Mouse (Mus musculus) lung, postnatal 14 days (tissue): ENCODE data around the gene Nfix.

Experiments used
- DNase-seq: peaks from one replicate; pipeline ENCODE4 v3.0.0; 2021

The Nfix gene

GRCm38 (mm10) chr8:84709931-84710330 is 90.2 kb downstream of the Nfix start:
- no peak for DNase-seq

DNA sequence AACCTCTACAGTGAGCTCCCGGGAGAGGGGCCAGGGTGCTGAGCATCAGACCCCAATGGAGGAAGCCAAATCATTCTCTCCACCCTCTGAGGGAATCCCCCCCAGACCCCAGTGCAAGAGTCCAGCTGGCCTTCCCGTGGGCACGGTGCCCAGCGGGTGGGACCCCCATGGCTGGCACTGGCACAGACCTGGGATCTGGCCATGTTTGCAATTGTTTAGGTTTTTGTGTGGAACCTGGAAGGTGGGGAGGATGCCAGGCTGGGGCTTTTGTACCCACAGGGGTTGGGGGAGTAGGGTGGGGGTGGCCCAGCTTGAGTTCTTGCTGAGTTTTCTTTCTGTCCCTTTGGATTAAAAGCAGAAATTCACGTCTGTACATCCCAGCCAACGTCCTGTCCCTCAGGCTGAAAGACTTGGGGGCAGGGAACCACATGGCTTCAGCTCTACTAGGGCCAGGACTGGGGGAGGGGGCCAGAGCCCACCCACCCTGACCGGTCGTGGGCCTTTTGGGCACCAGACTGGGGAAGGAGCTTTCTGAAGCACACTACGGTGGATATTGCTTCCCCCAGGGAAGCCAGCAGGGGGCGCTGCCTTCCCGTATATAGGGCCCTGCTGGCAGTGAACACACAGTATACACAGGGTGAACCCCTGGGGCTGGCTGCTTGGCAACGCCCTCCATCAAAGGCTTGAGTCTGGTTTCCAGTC is 91.2 kb downstream of the Nfix start:
- DNase-seq = peak; percentile 91

DNA sequence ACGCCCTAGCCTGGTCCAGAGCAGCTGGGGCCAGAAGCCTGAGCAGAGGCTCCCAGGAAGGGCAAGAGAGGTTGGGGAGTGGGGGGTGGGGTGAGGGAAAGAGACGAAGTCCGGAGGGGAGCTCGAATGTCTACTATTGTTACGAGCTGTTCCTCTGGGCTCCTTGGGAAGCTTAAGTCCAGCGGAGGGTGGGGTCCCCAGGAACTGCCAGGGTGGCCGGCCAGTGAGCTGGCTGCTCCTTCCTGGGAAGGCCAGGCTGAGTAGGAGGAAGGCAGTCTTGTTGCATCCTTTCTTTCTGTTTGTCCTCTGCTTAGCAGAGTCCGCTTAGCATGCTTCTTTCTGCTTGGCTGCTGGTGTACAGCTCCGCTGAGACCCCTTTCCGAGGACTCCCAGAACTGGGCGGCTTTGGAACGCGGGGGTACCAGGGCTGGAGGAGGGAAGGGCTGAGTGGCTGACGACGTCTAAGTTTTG is 92.0 kb downstream of the Nfix start:
- peak; percentile 53 for DNase-seq

DNA sequence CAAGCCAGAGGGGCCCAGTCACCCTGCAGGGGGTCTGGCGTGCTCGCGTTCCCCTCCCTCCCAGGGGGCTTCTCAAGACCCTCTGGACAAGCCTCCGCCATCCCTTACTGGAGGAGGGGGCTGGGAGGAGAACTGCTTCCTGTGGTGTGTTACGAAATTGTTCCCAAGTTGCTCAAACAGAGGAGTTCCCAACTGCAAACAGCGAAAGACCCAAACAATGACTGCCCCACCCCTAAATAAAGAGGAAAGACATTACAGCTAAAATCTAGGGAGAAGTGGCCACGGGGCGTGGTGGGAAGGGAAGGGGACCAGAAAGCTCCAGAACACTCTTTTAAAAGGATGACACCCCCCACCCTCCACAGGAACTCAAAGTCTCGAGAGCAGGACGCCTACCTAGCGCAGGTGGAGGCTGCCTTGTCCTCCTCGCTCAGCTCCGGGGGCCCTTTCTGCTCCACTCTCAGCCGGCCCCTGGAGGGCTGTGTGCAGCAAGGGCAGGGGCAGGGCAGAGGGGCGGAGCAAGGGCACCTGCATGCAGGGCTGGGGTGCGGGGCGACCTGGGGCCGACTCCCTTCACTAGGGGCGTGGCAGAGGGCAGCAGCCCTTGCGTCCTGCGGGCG is 92.8 kb downstream of the Nfix start:
- DNase-seq = peak; percentile 78

DNA sequence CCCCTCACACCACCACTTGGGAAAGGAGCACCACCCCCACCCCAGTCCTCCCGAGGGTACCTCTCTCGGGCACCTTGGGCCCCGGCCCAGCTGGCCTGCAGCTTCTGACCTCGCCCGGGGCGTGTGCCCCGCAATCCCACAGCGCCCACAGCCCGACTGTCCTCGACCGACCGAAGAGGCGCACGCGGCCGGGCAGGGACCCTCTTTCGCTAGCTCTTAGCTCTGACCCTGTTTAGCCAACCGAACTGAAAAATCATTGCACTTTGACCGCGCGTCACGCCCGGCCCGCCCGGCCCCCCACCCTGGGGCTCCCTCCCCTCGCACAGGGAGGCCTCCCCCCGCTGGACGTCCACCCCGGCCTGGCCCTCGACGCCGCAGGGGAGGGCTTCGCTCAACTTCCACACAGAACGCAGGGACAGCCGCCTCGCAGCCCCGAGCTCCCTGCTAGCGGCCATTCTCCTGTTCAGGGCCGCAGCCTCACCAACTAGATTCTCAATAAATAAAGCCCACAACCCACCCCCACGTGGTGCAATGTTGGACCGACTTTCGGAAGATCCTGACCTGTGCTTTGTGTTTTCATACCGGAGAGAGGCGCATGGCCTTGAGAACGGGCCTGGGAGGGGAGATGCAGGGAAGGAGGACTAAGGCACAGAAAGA is 93.4 kb downstream of the Nfix start:
- DNase-seq = peak; percentile 53

DNA sequence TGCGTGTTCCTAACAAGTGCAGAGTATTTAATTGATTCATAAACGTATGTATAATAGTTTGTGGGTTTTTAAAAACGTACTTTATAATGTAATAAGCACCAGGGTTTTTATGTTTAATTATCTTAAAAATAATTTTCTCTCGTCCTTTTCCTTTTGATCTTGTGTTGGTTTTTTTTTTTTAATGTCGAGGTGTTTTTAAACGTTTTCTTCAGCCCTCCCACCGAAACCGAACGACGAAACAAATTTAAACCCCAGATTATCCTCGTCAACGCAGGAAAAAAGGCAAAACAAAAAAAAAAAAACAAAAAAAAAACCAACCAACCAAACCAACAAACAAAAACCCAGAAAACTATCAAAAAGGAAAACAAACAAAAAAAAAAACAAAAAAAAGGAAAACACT is 94.2 kb downstream of the Nfix start:
- DNase-seq = no peak

GRCm38 (mm10) chr8:84704867-84705831 is 95.0 kb downstream of the Nfix start:
- peak; percentile 48 for DNase-seq

- peak; percentile 92 for DNase-seq
Observed at GRCm38 (mm10) chr8:84704356-84704755, 95.8 kb downstream of the Nfix start.

DNA sequence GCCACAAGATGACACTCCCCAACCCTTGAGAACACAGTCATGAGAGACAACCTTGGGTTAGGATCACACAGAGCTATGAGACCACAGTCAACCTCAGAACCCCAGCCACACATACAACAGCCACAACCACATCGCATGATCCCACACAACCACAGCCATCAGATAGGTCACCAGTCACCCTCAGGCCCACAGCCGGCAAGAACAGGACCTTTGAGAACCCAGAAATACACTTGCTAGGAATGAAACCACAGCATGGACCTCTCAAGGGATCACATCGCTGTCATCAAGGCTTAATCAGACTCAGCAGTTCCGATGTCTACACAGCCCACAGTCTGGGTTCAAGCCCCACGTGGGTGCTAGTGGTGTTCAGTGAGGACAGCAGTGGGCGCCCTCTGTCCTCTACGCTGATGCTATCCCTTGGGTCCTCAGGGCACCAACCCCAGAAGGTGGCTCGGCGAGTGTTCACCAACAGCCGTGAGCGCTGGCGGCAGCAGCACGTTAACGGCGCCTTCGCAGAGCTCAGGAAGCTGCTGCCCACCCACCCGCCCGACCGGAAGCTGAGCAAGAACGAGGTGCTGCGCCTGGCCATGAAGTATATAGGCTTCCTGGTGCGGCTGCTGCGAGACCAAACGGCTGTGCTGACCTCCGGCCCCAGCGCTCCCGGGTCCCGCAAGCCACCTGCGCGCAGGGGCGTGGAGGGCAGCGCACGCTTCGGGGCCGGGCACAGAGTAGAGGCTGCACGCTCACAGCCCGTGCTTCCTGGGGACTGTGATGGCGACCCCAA is 96.5 kb downstream of the Nfix start:
- DNase-seq = no peak

DNA sequence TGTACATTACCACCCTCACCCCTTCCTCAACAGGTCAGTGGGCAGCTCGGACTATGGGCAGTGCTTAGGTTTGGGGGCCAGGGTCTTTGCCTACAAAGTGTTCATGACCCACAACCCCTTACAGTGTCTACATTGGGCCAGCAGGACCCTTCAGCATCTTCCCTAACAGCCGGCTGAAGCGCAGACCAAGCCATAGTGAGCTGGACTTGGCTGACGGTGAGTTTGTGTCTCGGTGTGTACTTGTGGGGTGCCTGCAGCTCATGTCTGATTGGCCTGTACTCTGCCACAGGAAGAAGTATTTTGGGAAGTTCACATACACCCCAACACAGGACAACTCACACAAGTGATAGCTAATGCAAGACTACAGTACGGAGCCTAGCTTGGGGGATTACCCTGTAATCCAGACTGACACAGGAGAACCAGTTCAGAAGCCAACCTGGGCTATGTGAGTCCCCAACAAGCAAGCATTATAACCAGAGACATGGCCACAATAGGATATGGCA is 97.1 kb downstream of the Nfix start:
- DNase-seq = no peak

- DNase-seq = no peak
Observed at GRCm38 (mm10) chr8:84702561-84702960, 97.6 kb downstream of the Nfix start.

DNA sequence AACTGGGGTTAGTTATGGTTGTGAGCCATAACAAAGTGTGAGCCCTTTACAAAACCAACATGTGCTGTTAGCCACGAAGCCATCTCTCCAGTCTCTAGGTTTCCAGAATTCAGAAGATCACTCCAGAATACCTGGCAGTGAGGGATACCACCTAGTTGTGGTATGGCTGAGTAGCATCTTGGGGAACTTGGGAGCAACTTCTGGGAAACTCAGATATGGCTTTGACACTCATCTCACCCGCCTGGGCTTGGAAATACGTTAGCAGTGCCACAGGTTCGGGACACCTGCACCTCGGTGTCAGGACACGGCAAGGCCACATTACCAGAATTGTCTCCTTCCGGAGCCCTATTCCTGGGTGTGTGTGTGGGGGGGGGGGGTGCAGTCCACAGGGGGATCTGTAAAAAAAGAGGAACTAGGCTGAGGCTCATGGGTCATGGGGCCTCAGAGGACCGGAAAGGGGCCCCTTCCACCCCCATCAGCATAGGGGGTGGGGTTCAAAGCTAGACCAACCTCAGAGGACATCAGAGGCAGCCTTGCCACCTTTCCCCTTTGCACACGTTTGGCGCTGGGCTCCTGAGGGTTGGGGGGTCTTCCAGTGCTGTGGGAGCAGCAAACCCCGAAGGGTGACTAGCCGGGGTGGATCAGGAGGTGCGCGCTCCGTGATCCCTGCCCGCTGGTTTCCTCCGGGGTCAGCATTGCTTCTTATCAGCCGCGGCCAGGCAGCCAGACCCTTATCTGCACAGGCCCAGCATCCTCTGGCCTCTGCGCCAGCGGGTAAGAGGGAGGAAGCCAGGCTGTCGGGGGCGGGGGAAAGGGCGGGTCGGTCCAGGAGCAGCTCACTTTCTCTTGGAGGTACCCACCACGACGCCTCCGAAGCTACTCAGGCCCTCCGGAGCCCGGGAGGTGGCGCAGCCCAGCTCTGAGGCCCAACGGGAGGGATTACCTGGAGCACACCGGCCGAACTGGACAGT is 98.9 kb downstream of the Nfix start, which contains the start of gene Lyl1:
Gene Lyl1 (plus strand): TSS at position 517 of the 971 bp plus-strand sequence.
- DNase-seq = peak; percentile 86

- no peak for DNase-seq
Observed at GRCm38 (mm10) chr8:84700526-84700925, 99.6 kb downstream of the Nfix start.

- DNase-seq = peak; percentile 68
Observed at GRCm38 (mm10) chr8:84699861-84700322, 100.3 kb downstream of the Nfix start.

DNA sequence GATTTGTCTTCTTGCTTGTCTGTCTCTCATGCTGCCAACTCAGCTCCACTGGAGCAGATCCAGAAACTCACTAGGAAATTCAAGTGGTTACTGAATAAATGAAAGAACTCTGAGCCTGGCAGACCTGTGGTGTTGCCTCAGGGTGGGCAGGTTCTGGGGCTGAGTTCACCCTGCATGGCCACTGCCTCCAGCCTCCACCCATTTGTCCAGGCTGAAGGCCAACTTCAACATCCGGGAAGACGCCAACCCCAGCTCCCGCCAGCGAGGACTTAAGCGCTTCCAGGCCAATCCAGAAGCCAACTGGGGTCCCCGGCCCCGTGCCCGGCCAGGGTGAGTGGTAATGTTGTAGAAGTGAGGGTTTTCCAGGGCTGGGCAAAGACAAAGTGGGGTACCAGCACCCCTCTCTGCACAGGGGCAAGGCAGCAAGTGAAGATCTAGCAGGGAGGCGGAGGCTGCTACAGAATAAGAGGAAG is 101.2 kb downstream of the Nfix start:
- peak; percentile 80 for DNase-seq

DNA sequence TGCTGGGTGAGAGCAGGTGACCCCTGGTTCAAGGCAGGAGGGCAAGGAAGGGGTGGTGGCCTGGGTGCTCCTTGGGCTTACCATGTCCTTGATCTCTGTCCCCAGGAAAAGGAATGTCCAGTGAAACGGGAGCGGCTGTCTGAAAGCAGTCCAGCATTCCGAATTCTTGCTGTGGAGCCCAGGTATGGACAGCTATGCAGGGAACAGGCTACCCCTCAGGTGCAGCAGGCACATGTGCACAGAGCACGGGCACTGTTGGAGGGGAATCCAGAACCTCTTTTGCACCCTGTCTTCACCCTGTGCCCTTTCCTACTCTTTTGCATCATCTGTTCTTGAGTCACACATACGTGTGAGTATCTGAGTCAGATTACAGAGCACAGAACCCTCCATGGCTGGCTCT is 101.9 kb downstream of the Nfix start:
- no peak for DNase-seq

GRCm38 (mm10) chr8:84697166-84698130 is 102.7 kb downstream of the Nfix start:
- peak; percentile 63 for DNase-seq

DNA sequence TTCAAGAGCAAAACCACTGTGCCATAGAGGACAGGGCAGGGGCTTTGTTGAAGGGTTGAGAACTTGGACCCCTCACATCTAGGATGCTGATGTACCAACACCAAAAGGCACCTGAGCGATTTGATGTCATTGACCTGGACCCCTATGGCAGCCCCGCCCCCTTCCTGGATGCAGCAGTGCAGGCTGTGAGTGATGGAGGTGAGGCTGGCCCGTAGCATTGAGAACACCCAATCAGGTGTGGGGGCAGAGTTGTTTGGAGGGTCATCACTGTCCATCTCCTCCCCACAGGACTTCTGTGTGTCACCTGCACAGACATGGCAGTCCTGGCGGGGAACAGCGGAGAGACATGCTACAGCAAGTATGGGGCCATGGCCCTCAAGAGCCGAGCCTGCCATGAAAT is 105.0 kb downstream of the Nfix start:
- no peak for DNase-seq

GRCm38 (mm10) chr8:84693332-84693731 is 106.8 kb downstream of the Nfix start:
- DNase-seq = no peak
